Mouse (Mus musculus) myocyte (in vitro differentiated cells): ENCODE measurements around the gene Bex6.

Experiments
- E2F4 ChIP-seq: IDR thresholded peaks from one replicate; pipeline ENCODE4 v1.6.1; 2011; ENCODE audit warnings: mild to moderate bottlenecking, control low read depth, moderate library complexity; ENCODE audit not compliant: insufficient read depth
- MAX ChIP-seq: IDR thresholded peaks from one replicate; pipeline ENCODE4 v1.6.1; 2011; ENCODE audit warnings: low read depth, mild to moderate bottlenecking, control low read depth
- MYOG ChIP-seq, 3 experiments: IDR thresholded peaks; one replicate each; pipeline ENCODE4 v1.6.1; 2011; ENCODE audit warnings: control low read depth in 2 of 3, low read depth in 2 of 3, mild to moderate bottlenecking in 2 of 3; ENCODE audit not compliant: insufficient read length in 2 of 3, control insufficient read depth in 1 of 3, insufficient read depth in 1 of 3
- POLR2A ChIP-seq: IDR thresholded peaks from one replicate; pipeline ENCODE4 v1.6.1; 2011; ENCODE audit warnings: low read depth, mild to moderate bottlenecking, control low read depth, moderate library complexity; ENCODE audit not compliant: insufficient read length
- POLR2AphosphoS2 ChIP-seq: IDR thresholded peaks from one replicate; pipeline ENCODE4 v1.6.1; 2011; ENCODE audit warnings: low read depth, control low read depth; ENCODE audit not compliant: insufficient read length
- REST ChIP-seq: IDR thresholded peaks from one replicate; pipeline ENCODE4 v1.6.1; 2011; ENCODE audit warnings: mild to moderate bottlenecking, control low read depth, moderate library complexity; ENCODE audit not compliant: insufficient read depth, insufficient read length
- SRF ChIP-seq: IDR thresholded peaks from one replicate; pipeline ENCODE4 v1.6.1; 2011; ENCODE audit warnings: low read depth; ENCODE audit not compliant: control insufficient read depth, insufficient read length
- TCF12 ChIP-seq: IDR thresholded peaks from one replicate; pipeline ENCODE4 v1.6.1; 2011; ENCODE audit warnings: mild to moderate bottlenecking, control low read depth; ENCODE audit not compliant: poor library complexity, insufficient read depth, severe bottlenecking
- USF1 ChIP-seq: IDR thresholded peaks from one replicate; pipeline ENCODE4 v1.6.1; 2011; ENCODE audit warnings: low read depth, mild to moderate bottlenecking, control low read depth, moderate library complexity

DNA sequence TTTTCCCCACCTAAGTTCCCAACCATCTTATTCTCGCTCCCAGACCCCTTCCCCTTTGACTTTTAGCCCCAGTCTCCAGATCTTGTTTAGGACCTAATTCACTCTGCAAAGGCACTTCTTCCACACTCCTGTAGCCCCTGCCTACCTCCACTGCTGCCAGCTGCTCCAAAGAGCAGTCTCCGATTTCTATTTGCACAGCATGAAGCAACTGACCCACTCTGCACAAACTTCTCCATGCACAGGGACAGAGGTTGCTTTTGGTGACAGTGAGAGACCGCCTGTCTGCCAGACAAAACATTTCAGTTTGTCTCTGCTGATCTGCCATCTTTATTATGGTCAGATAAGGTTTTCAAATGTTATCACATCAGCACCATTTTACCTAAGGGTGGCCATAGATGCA lies 46.5 kb upstream of the Bex6 start:
- TF ChIP-seq POLR2A (no peak), USF1 (no peak), TCF12 (no peak), SRF (no peak), REST (no peak), E2F4 (no peak), MYOG (IDR thresholded peaks at IDR 0.05; ENCODE audit: control insufficient read depth in 1 of 3, insufficient read depth in 1 of 3, insufficient read length in 2 of 3, low read depth in 2 of 3) (no peak), POLR2AphosphoS2 (no peak), MAX (no peak)
